Mouse (Mus musculus): Measurements from ENCODE around the gene Plekhf1.

Gene Plekhf1

DNA sequence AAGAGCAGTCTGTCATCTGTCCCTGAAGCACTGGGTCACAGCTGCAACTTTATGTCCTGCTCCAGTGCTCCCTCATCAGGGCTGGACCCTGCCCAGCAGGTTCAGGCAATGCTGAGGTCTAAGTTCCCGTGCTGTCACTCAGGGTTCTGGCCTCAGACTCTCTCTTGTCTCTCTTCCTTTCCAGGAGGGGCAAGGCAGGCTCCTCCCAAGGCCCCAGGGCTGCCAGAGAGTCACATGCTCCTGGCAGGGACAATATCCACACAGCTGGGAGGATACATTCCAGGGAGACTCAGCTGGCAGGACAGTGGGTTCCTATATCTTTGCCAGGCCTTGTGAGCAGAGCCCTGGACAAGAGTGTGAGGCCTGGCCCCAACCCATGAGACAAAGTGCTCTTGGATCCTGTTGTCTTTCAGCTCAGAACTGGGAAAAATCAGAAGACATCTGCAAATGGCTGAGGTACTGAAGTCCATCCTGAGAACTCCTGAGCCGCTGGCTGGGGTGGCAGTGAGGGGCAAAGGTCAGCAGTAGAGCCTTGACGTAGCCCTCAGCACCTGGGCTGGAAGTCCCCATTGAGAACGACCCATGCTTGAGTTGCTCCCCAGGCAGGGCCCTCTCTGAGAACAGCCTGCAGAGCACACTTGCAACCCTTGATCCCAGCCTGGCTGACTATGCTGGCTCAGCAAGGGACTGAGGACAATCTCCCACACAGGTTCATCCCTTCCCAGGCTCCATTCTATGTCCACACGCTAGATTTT is 10.2 kb downstream of the Plekhf1 start:
- peak; percentile 79 to 86 for DNase-seq

DNA sequence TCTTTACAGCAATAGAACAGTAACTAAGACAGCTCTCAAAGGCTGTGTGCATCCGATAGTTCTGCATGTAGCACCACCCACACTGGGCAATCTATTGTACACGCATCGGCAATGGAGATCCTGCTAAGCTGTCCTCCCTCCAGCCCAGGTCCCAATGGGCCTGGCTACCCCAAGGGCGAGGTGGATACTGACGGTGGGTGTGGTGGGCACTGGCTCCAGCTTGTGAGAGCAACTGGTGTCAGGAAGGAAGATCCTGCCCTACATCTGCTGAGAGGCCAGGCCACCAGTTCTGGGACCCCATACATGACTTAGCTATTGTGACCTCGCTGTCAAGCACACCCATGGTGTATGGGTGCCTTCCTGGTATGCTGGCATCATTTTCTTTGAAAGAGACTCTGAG is 12.1 kb downstream of the Plekhf1 start:
- DNase-seq, result no peak

DNA sequence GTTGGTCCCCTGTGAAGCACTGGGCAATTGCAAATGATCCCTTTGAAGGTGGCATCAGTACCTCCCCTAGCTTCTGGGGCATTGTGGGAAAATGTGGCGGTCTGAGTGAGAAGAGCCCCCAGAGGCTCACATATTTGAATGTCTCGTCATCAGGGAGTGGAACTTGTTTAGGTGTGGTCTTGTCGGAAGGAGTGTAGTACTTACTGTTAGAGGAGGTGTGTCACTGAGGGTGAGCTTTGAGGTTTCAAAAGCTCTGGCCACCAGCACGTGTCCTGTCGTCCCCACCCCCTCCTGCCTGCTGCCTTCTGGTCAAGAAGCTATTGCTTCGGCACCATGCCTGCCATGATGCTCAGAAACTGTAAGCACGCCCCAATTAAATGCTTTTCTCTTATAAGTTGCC is 12.5 kb downstream of the Plekhf1 start:
- no peak for DNase-seq

GRCm38 (mm10) chr7:38214473-38215214 is 13.2 kb downstream of the Plekhf1 start:
- DNase-seq, result no peak

DNA sequence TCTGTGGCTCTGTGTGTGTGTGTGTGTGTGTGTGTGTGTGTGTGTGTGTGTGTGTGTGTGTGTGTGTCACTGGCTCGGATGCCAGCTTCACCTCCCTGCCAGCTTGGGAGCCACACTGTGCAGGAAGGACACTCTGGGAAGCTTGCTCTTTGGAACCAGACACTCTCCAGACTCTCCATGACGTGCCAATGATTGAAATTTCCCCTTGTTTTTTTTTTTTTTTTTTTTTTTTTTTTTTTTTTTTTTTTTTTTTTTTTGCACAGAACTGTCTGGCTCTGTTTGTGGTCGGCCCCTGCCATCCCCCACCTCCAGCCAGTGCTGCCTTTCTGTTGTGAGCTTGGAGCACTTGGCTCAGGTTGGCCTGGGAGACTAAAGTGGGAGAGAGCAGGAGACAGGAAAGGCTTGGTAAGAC is 15.2 kb downstream of the Plekhf1 start:
- peak; percentile 61 to 63 for DNase-seq

- no peak for DNase-seq
These were observed 18.2 kb downstream of the Plekhf1 start for GRCm38 (mm10) chr7:38209478-38210152.

- no peak for DNase-seq
These were observed 18.8 kb downstream of the Plekhf1 start for GRCm38 (mm10) chr7:38208969-38209368.

- DNase-seq, result no peak
These were observed 21.3 kb downstream of the Plekhf1 start for GRCm38 (mm10) chr7:38206564-38206963.

- no peak for DNase-seq
These were observed 22.0 kb downstream of the Plekhf1 start for GRCm38 (mm10) chr7:38205801-38206200.

DNA sequence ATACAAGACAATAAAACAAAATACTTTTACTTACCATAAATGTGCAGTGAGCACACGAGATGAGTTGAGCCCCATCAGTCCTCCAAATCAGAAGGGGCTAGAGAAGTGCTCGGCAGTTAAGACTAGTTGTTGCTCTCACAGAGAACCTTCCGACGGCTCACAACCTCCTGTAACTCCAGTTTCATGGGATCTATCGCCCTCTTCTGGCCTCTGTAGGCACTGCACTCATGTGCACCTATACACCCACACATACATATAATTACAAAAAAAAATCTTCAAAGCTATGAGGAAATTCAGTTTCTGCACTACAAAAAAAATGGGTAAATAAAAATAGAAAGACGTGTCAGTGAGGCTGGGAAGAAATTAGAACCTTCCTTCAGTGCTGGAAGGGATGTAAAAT is 23.5 kb downstream of the Plekhf1 start:
- no peak for DNase-seq

- no peak for DNase-seq
These were observed 26.5 kb downstream of the Plekhf1 start for GRCm38 (mm10) chr7:38201290-38201658.

DNA sequence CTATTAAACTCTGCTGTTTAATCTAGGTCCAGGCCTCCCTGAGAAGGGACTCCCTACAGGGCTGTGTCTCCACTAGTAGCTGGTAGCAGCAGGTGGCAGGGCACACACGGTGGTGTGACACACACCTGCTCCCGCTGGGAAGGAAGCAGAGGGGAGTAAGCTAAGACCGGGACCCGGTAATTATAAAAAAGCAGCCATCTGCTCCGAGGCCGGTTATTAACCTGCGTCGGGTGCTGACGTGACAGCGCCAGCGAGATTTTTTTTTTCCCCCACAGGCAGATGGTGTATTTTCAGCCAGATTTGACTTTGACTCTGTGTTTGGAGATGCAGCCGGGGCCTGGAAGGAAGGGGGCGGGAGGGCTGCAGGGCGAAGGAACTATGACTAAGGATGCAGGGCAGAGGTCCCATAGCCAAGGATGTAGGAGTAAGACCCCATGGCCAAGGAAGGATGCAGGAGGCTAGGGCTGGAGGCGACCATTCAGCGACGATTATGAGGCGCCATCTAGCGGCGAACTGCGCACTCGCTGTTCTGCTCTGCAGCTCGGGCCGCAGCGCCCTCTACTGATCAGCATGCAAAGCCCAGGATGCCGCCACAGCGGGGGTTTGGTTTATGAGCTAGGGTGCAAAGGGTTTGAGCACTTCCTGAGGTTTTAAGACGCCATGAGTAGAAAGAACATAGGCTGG is 27.1 kb downstream of the Plekhf1 start:
- peak; percentile 96 to 98 for DNase-seq

DNA sequence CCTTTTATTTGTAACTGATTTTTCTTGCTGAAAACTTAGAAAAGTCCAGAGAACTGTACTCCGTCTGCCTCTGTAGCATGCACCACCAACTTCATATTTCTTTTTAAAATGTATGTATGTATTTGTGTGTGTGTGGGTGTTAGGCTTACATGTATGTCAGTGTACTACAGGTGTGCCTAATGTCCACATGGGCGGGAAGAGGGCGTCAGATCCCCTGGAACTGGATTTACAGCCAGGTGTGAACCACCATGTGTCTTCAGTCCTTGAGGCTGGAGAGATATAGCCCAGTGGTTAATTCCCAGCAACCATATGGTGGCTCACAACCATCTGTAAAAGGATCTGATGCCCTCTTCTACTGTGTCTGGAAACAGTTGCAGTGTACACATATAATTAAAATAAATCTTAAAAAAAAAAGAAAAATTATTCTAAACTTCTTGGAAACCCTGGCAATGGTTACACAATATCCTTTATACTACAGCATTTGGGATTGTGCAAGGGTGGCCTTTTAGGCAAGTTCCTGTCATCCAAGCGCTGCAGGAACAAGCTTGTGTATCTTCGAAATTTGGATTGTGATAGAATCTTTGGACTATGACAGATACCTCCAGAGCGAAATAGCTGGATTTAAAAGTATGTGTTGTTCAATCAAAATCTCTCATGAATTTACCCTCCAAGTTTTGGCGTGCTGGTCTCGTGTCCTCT is 27.8 kb downstream of the Plekhf1 start:
- DNase-seq, result no peak

GRCm38 (mm10) chr7:38191571-38191970 is 36.2 kb downstream of the Plekhf1 start:
- peak; percentile 42 to 70 for DNase-seq

GRCm38 (mm10) chr7:38191146-38191545 is 36.7 kb downstream of the Plekhf1 start:
- DNase-seq, result no peak

DNA sequence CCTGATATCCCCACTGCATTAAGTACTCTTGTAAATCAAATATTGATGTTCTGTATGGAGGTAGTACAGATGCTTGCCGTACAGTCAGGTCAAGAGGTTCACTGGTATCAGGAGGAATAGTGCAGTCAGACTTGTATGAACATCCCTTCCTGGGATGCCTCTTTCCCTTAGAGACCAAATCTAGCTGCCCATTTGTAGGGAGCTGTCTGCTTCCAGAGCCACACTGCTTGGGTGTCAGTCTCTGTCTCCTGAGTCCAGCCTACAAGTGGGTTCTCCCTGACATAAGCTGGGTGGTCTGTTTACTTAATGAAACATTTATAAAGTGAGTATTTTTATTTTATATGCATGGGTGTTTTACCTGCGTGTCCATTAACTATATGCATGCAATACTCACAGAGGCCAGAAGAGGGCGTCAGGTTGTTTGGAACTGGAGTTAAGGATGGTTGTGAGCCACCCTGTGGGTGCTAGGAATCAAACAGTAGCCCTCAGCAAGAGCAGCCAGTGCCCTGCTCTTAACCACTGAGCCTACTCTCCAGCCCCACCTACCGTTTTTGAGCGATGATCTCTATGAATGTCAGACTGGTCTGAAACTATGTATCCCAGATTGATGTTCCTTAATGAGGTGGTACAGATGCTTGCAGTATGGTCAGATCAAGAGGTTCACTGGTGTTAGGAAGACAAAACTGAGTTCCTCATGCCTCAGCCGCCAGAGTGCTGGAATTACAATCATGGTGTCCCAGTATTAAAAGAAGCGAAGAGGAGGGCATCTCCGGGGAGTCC is 37.6 kb downstream of the Plekhf1 start:
- no peak for DNase-seq

- peak in 1 of 2 experiments; percentile 12 for DNase-seq
These were observed 38.5 kb downstream of the Plekhf1 start for GRCm38 (mm10) chr7:38189136-38189982.

DNA sequence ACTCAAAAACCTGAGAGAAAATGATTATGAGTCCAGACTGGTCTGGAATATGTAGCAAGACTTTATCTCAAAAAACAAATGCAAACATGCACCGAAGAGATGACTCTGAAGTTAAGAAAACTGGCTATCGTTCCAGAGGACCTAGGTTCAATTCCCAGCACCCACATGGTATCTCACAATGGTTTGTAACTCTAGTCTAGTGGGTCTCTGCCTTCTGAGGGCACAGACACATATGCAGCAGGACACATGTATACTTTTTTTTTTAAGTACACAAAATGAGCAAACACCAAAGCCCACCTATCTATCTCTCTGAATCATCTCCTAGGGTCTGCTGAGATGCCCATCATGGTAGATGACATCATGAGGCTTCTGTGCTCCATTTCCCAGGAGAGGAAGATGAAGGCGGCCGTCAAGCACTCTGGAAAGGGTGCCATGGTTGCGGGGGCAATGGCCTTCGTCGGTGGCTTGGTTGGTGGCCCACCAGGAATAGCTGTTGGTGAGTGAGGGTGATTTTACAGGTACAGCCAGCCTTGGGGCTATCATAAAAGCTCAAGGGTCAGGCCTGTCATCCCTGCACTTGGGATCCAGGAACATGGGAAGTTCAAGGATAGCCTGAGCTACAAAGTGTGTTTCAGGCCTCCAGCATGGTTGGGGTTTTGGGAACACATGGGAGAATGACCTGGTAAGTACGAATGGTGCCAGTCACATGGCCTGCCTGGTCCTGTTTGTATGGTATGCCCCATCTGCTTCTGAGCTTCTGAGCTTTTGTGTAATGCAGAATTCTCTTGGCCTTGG is 39.3 kb downstream of the Plekhf1 start:
- DNase-seq, result no peak

GRCm38 (mm10) chr7:38187796-38188195 is 40.0 kb downstream of the Plekhf1 start:
- peak; percentile 45 for DNase-seq

GRCm38 (mm10) chr7:38186861-38187260 is 41.0 kb downstream of the Plekhf1 start:
- DNase-seq, result no peak

Data from cerebellum, postnatal 10 days (tissue).